ENCODE assay signal across 8 mouse cellular contexts in the genomic region with DNA sequence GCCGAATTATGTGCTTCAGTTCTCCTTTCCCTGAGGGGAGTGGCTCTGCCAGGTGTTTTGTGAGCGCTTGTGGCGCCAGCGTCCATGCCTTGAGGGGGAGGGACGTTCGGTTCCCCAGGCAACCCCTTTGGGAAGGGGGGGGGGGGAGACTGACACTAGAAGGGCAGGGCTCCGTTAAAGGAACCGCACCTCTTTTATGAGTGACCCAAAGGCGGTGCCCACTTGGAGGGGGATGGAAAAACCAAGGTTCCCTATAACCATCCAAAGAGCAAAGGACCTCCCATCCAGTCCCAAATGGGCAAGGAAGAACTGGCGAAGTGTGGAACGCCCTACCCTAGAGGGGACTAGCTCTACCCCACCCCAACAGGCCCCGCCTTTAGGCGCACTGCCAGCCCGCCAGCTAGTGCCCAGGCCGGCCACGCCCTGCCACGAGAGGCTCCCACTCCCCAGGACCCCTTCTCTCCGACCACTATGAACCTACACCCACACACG. TPM values are rescaled to one million over a fixed set of nuclear protein-coding genes. Genes with fewer than 3 reads are reported as not detected.
DNase-seq lines count a peak whose midpoint lies in the region; ATAC-seq and TF ChIP-seq lines count a peak whose summit lies in the region.

No protein-coding gene starts in this region.

- H3K27me3 ChIP-seq in hindbrain, embryonic 15.5 days, result no peaks in the 10 kb centered on the region
- H3K27me3 ChIP-seq in liver, adult 2 months (ENCODE audit: control insufficient read depth, insufficient read depth, low read length), result no peaks in the 10 kb centered on the region
- no peaks in the 10 kb centered on the region for H3K27me3 ChIP-seq in midbrain, embryonic 16.5 days (ENCODE audit: control insufficient read depth, insufficient read depth, low read depth, low read length)
- no peaks in the 10 kb centered on the region for H3K27me3 ChIP-seq in stomach, embryonic 15.5 days (replicated peaks)

- WGBS in hindbrain, embryonic 15.5 days, result 18% methylated on average over 12 of the region's 19 CpGs
- WGBS in liver, adult 2 months, result 15% methylated on average over 19 of the region's 19 CpGs
- 15% methylated on average over 13 of the region's 19 CpGs for WGBS in midbrain, embryonic 16.5 days
- 20% methylated on average over 19 of the region's 19 CpGs for WGBS in stomach, embryonic 15.5 days

- H3K9ac ChIP-seq in hindbrain, embryonic 15.5 days, result peak overlapping the region; percentile 25; the same call in 1 of the 2 replicates
- peak overlapping the region; percentile 52; the same call in 1 of the 2 replicates for H3K9ac ChIP-seq in liver, adult 2 months (ENCODE audit: low read depth, low read length)
- H3K9ac ChIP-seq in midbrain, embryonic 16.5 days (ENCODE audit: low read depth, low read length), result 0 out of 2 replicates have a peak overlapping the region, but pooled peaks have one; percentile 20
- peak overlapping the region; percentile 48; the same call in 1 of the 2 replicates for H3K9ac ChIP-seq in stomach, embryonic 15.5 days

- no peaks in the 10 kb centered on the region for H3K4me1 ChIP-seq in hindbrain, embryonic 15.5 days (replicated peaks)
- no peaks in the 10 kb centered on the region; the same call in 1 of the 2 replicates for H3K4me1 ChIP-seq in liver, adult 2 months (ENCODE audit: control insufficient read depth, insufficient read depth, low read length)
- H3K4me1 ChIP-seq in midbrain, embryonic 16.5 days (ENCODE audit: control insufficient read depth, insufficient read depth, low read length), result no peaks in the 10 kb centered on the region
- H3K4me1 ChIP-seq in stomach, embryonic 15.5 days, result no peaks in the 10 kb centered on the region

- H3K4me2 ChIP-seq in hindbrain, embryonic 15.5 days, result peak overlapping the region; percentile 54
- peak overlapping the region; percentile 53 for H3K4me2 ChIP-seq in midbrain, embryonic 16.5 days (ENCODE audit: low read length)
- H3K4me2 ChIP-seq in stomach, embryonic 15.5 days, result peak overlapping the region; percentile 52

- no peaks in the 10 kb centered on the region for H3K79me2 ChIP-seq in liver, adult 2 months (ENCODE audit: control insufficient read depth, insufficient read depth, low read length)

- H3K36me3 ChIP-seq in hindbrain, embryonic 15.5 days, result no peaks in the 10 kb centered on the region
- no peaks in the 10 kb centered on the region for H3K36me3 ChIP-seq in liver, adult 2 months (ENCODE audit: control insufficient read depth, insufficient read depth, low read length)
- no peaks in the 10 kb centered on the region for H3K36me3 ChIP-seq in midbrain, embryonic 16.5 days (ENCODE audit: control insufficient read depth, insufficient read depth, low read length)
- no peaks in the 10 kb centered on the region for H3K36me3 ChIP-seq in stomach, embryonic 15.5 days

- peak overlapping the region; percentile 50 for H3K4me3 ChIP-seq in layer of hippocampus, adult 2 months
- H3K4me3 ChIP-seq in hindbrain, embryonic 15.5 days, result peak overlapping the region; percentile 35
- H3K4me3 ChIP-seq in liver, adult 2 months (ENCODE audit: insufficient read depth, low read depth, low read length), result peak overlapping the region; percentile 56
- peak overlapping the region; percentile 36 for H3K4me3 ChIP-seq in midbrain, embryonic 16.5 days (ENCODE audit: low read depth, low read length)
- H3K4me3 ChIP-seq in stomach, embryonic 15.5 days (replicated peaks), result peak overlapping the region; percentile 57

- TF ChIP-seq POLR2A in liver, adult 2 months (IDR thresholded peaks at IDR 0.05; ENCODE audit: extremely low read depth, insufficient read depth, low read length), result no peak

- 0 out of 2 replicates have a peak overlapping the region, but pooled peaks have one; percentile 48 for H3K27ac ChIP-seq in layer of hippocampus, adult 2 months
- H3K27ac ChIP-seq in hindbrain, embryonic 15.5 days (replicated peaks), result no peak overlapping the region
- H3K27ac ChIP-seq in liver, adult 2 months (replicated peaks; ENCODE audit: insufficient read depth, low read depth, low read length), result no peak overlapping the region
- H3K27ac ChIP-seq in midbrain, embryonic 16.5 days (ENCODE audit: low read length), result no peak overlapping the region
- peak overlapping the region; percentile 91 for H3K27ac ChIP-seq in stomach, embryonic 15.5 days

- ATAC-seq in hindbrain, embryonic 15.5 days (ENCODE audit: low FRiP score, low read depth), result peak; percentile 42; the same call in 1 of the 2 replicates
- peak; percentile 62 for ATAC-seq in midbrain, embryonic 16.5 days
- peak; percentile 71; the same call in 1 of the 2 replicates for ATAC-seq in stomach, embryonic 15.5 days (ENCODE audit: insufficient read depth, low FRiP score, low read depth)

- H3K9me3 ChIP-seq in hindbrain, embryonic 15.5 days, result no peaks in the 10 kb centered on the region
- H3K9me3 ChIP-seq in midbrain, embryonic 16.5 days (replicated peaks; ENCODE audit: control insufficient read depth, low read length, poor library complexity, severe bottlenecking), result no peaks in the 10 kb centered on the region
- H3K9me3 ChIP-seq in stomach, embryonic 15.5 days, result no peaks in the 10 kb centered on the region

- TF ChIP-seq CTCF in layer of hippocampus, adult 2 months (conservative IDR thresholded peaks at IDR 0.05), result no peak
- TF ChIP-seq CTCF in liver, adult 2 months (IDR thresholded peaks at IDR 0.05; ENCODE audit: low read depth, low read length), result no peak

- DNase-seq in layer of hippocampus, adult 2 months (ENCODE audit: low spot score in 2 of 2), result peak in 1 of 2 experiments; percentile 17
- no peak for DNase-seq in layer of hippocampus, postnatal 14 days (ENCODE audit: low spot score in 2 of 2)
- peak; percentile 37 for DNase-seq in c-Kit-positive CD71-positive TER-119-positive erythroid progenitor cells, embryonic 14.5 days (ENCODE audit: low spot score)
- DNase-seq in gastrocnemius, adult 18-20 months (ENCODE audit: low spot score), result peak; percentile 72
- DNase-seq in liver, adult 2 months (ENCODE audit: extremely low read depth, low read depth, low spot score), result no peak

RNA-seq across cellular contexts. Expression of gene Plp2, which starts 0.8 kb away (rescaled TPM):
- 1 to 10 TPM; 4.9 to 5.4 TPM for total RNA-seq in layer of hippocampus, adult 2 months (2021)
- total RNA-seq in layer of hippocampus, postnatal 14 days (2021), result 1 to 10 TPM; 7.0 to 9.6 TPM
- 10 to 100 TPM; 30.3 to 35.0 TPM for total RNA-seq in gastrocnemius, adult 18-20 months (2021)
- polyA plus RNA-seq in hindbrain, embryonic 15.5 days (2015; fragmentation: Nextera tagmentation; extraction: Ambion mirVana), result 20.5 and 22.9 TPM in 2 replicates
- total RNA-seq in liver, adult 2 months (2014; rRNA removed), result 0.92 and 1.7 TPM in 2 replicates
- polyA plus RNA-seq in liver, adult 2 months (2012; rRNA removed), result 3.7 and 4.0 TPM in 2 replicates
- polyA plus RNA-seq in midbrain, embryonic 16.5 days (2015; fragmentation: Nextera tagmentation; extraction: Ambion mirVana), result 13.9 and 18.3 TPM in 2 replicates
- 223 and 255 TPM in 2 replicates for polyA plus RNA-seq in stomach, embryonic 15.5 days (2015; fragmentation: Nextera tagmentation; extraction: Ambion mirVana)

RNA-seq across cellular contexts. Expression of gene Magix, which starts 10.6 kb away (rescaled TPM):
- total RNA-seq in layer of hippocampus, adult 2 months (2021), result under 1 TPM; 0.31 to 0.52 TPM
- under 1 TPM; 0.25 to 0.31 TPM for total RNA-seq in layer of hippocampus, postnatal 14 days (2021)
- total RNA-seq in gastrocnemius, adult 18-20 months (2021), result 10 to 100 TPM; 30.6 to 33.7 TPM
- polyA plus RNA-seq in hindbrain, embryonic 15.5 days (2015; fragmentation: Nextera tagmentation; extraction: Ambion mirVana), result 0.08 and 0.10 TPM in 2 replicates
- total RNA-seq in liver, adult 2 months (2014; rRNA removed), result 20.9 and 21.3 TPM in 2 replicates
- 33.0 and 36.9 TPM in 2 replicates for polyA plus RNA-seq in liver, adult 2 months (2012; rRNA removed)
- polyA plus RNA-seq in midbrain, embryonic 16.5 days (2015; fragmentation: Nextera tagmentation; extraction: Ambion mirVana), result 0.10 and 0.13 TPM in 2 replicates
- 0.54 and 0.74 TPM in 2 replicates for polyA plus RNA-seq in stomach, embryonic 15.5 days (2015; fragmentation: Nextera tagmentation; extraction: Ambion mirVana)

RNA-seq across cellular contexts. Expression of gene Prickle3, which starts 13.4 kb away (rescaled TPM):
- 1 to 10 TPM; 1.0 to 1.1 TPM for total RNA-seq in layer of hippocampus, adult 2 months (2021)
- 1 to 10 TPM; 1.5 to 1.6 TPM for total RNA-seq in layer of hippocampus, postnatal 14 days (2021)
- 10 to 100 TPM; 10.8 to 26.5 TPM for total RNA-seq in gastrocnemius, adult 18-20 months (2021)
- 1.6 and 2.0 TPM in 2 replicates for polyA plus RNA-seq in hindbrain, embryonic 15.5 days (2015; fragmentation: Nextera tagmentation; extraction: Ambion mirVana)
- 2.0 and 2.8 TPM in 2 replicates for total RNA-seq in liver, adult 2 months (2014; rRNA removed)
- polyA plus RNA-seq in liver, adult 2 months (2012; rRNA removed), result 4.6 and 6.8 TPM in 2 replicates
- polyA plus RNA-seq in midbrain, embryonic 16.5 days (2015; fragmentation: Nextera tagmentation; extraction: Ambion mirVana), result 1.5 and 1.9 TPM in 2 replicates
- 10.7 and 10.8 TPM in 2 replicates for polyA plus RNA-seq in stomach, embryonic 15.5 days (2015; fragmentation: Nextera tagmentation; extraction: Ambion mirVana)

RNA-seq across cellular contexts. Expression of gene Gpkow, which starts 26.5 kb away (rescaled TPM):
- 10 to 100 TPM; 32.6 to 40.6 TPM for total RNA-seq in layer of hippocampus, adult 2 months (2021)
- total RNA-seq in layer of hippocampus, postnatal 14 days (2021), result 10 to 100 TPM; 33.2 to 36.3 TPM
- total RNA-seq in gastrocnemius, adult 18-20 months (2021), result 10 to 100 TPM; 14.3 to 15.0 TPM
- polyA plus RNA-seq in hindbrain, embryonic 15.5 days (2015; fragmentation: Nextera tagmentation; extraction: Ambion mirVana), result 43.0 and 46.8 TPM in 2 replicates
- total RNA-seq in liver, adult 2 months (2014; rRNA removed), result 5.0 and 5.5 TPM in 2 replicates
- polyA plus RNA-seq in liver, adult 2 months (2012; rRNA removed), result 4.3 and 5.0 TPM in 2 replicates
- 49.0 and 49.9 TPM in 2 replicates for polyA plus RNA-seq in midbrain, embryonic 16.5 days (2015; fragmentation: Nextera tagmentation; extraction: Ambion mirVana)
- 33.0 and 34.9 TPM in 2 replicates for polyA plus RNA-seq in stomach, embryonic 15.5 days (2015; fragmentation: Nextera tagmentation; extraction: Ambion mirVana)

RNA-seq across cellular contexts. Expression of gene Syp, which starts 32.2 kb away (rescaled TPM):
- 1,000 to 10,000 TPM; 1,738 to 1,877 TPM for total RNA-seq in layer of hippocampus, adult 2 months (2021)
- total RNA-seq in layer of hippocampus, postnatal 14 days (2021), result 1,000 to 10,000 TPM; 1,862 to 1,901 TPM
- 1 to 10 TPM; 1.4 to 1.5 TPM for total RNA-seq in gastrocnemius, adult 18-20 months (2021)
- 195 and 197 TPM in 2 replicates for polyA plus RNA-seq in hindbrain, embryonic 15.5 days (2015; fragmentation: Nextera tagmentation; extraction: Ambion mirVana)
- 0.40 and 0.46 TPM in 2 replicates for total RNA-seq in liver, adult 2 months (2014; rRNA removed)
- polyA plus RNA-seq in liver, adult 2 months (2012; rRNA removed), result 0.25 and 0.42 TPM in 2 replicates
- polyA plus RNA-seq in midbrain, embryonic 16.5 days (2015; fragmentation: Nextera tagmentation; extraction: Ambion mirVana), result 197 and 246 TPM in 2 replicates
- 7.3 and 7.5 TPM in 2 replicates for polyA plus RNA-seq in stomach, embryonic 15.5 days (2015; fragmentation: Nextera tagmentation; extraction: Ambion mirVana)

Comparison
In these comparisons a context has a peak if more than half of its experiments do, and no peak if none do; other contexts are left out.
1. DNase-seq: peak in c-Kit-positive CD71-positive TER-119-positive erythroid progenitor cells, embryonic 14.5 days (single experiment) and gastrocnemius, adult 18-20 months (single experiment); none in layer of hippocampus, postnatal 14 days (0 of 2) and liver, adult 2 months (single experiment).
2. H3K27ac ChIP-seq: peak in layer of hippocampus, adult 2 months (single experiment) and stomach, embryonic 15.5 days (single experiment); none in hindbrain, embryonic 15.5 days (single experiment), liver, adult 2 months (single experiment) and midbrain, embryonic 16.5 days (single experiment).
3. RNA of gene Magix, which starts 10.6 kb away (total RNA-seq): 30.6 to 33.7 TPM in gastrocnemius, adult 18-20 months and 20.9 to 21.3 TPM in liver, adult 2 months; 0.31 to 0.52 TPM in layer of hippocampus, adult 2 months and 0.25 to 0.31 TPM in layer of hippocampus, postnatal 14 days; every median in the first group is over 10 times any median in the second.
4. Peak in every context shown above with its lines, with median percentiles within 50 percentile points of each other: H3K4me3 ChIP-seq, ATAC-seq, H3K4me2 ChIP-seq and H3K9ac ChIP-seq.